In the genomic region with DNA sequence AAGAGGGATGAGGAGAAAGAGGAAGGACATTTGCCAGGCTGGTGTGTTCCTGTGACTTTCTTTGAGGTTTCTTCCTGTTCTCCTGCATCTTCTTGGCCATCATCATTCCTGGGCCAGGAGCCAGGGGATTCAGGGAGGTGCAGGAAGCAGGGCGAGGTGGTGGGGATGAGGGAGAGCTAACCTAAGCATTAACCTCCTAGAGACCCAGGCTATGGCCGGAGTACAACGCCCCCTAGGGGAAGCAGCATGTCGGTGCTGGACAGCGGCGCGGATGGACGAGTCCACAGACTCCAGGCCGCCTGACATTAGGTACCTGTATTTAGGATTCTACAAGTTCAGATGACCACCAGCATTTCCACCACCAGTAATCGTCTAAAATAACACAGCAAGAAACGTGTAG, we compare ENCODE assay signal across 16 mouse cellular contexts. TPM values are rescaled to one million over a fixed set of nuclear protein-coding genes. Genes with fewer than 3 reads are reported as not detected.
DNase-seq lines count a peak whose midpoint lies in the region; ATAC-seq lines count a peak whose summit lies in the region.
"Had no signal": no experiment of that assay in that cellular context is flagged by ENCODE, and none has a peak within 500 bp of the region (broad histone marks: within the 10 kb centered on the region; RNA-seq: fewer than 3 reads in every experiment).

No protein-coding gene starts in this region.

- no peaks in the 10 kb centered on the region for H3K27me3 ChIP-seq in kidney, embryonic 16.5 days (ENCODE audit: insufficient read depth, low read length)
- H3K27me3 ChIP-seq: embryonic facial prominence, embryonic 13.5 days; limb, embryonic 12.5 days; stomach, embryonic 15.5 days had no signal

- no peak overlapping the region for H3K4me3 ChIP-seq in kidney, embryonic 16.5 days (ENCODE audit: low read length)
- H3K4me3 ChIP-seq: embryonic facial prominence, embryonic 13.5 days; forebrain, embryonic 10.5 days; limb, embryonic 12.5 days; stomach, embryonic 15.5 days had no signal

- peak; percentile 23 to 40 for DNase-seq in cerebellum, postnatal 14 days
- DNase-seq in cerebellum, postnatal 4 days (ENCODE audit: low spot score in 2 of 2) = no peak
- DNase-seq in kidney, postnatal 25 days = peak; percentile 28 to 51
- DNase-seq in 3134 (ENCODE audit: extremely low read depth, insufficient read length, low spot score) (peak; percentile 37), R1 (ENCODE audit: low read depth, low spot score) (peak; percentile 61), adipocyte (ENCODE audit: low spot score) (no peak)
- DNase-seq: layer of hippocampus, postnatal 36 days; midbrain, embryonic 14.5 days; thymus, postnatal 4 days had no signal

- no peak overlapping the region for H3K4me2 ChIP-seq in kidney, embryonic 16.5 days (replicated peaks; ENCODE audit: low read depth, low read length)
- H3K4me2 ChIP-seq: embryonic facial prominence, embryonic 13.5 days; limb, embryonic 12.5 days; stomach, embryonic 15.5 days had no signal

- 82% methylated on average over 11 of the region's 11 CpGs for WGBS in kidney, embryonic 16.5 days

- H3K9me3 ChIP-seq in kidney, embryonic 16.5 days (ENCODE audit: low read length) = no peaks in the 10 kb centered on the region
- H3K9me3 ChIP-seq: embryonic facial prominence, embryonic 13.5 days; forebrain, embryonic 10.5 days; limb, embryonic 12.5 days; stomach, embryonic 15.5 days had no signal

- H3K9ac ChIP-seq in kidney, embryonic 16.5 days (replicated peaks; ENCODE audit: low read length) = no peak overlapping the region
- H3K9ac ChIP-seq: limb, embryonic 12.5 days; stomach, embryonic 15.5 days had no signal

- H3K4me1 ChIP-seq in kidney, embryonic 16.5 days (ENCODE audit: insufficient read depth, low read length) = peaks cover 37% of the 10 kb centered on the region

- no peak overlapping the region for H3K27ac ChIP-seq in kidney, embryonic 16.5 days (ENCODE audit: low read length)
- H3K27ac ChIP-seq: forebrain, embryonic 10.5 days; limb, embryonic 12.5 days; stomach, embryonic 15.5 days had no signal

- ATAC-seq in kidney, embryonic 16.5 days (ENCODE audit: low FRiP score, low TSS enrichment) = no peak

- peaks cover 6% of the 10 kb centered on the region; the same call in 1 of the 2 replicates for H3K36me3 ChIP-seq in kidney, embryonic 16.5 days (ENCODE audit: insufficient read depth, low read length)
- H3K36me3 ChIP-seq: stomach, embryonic 15.5 days had no signal

RNA-seq across cellular contexts. Expression of a gene that starts 6.1 kb away (rescaled TPM):
- polyA plus RNA-seq in kidney, embryonic 16.5 days (2015; fragmentation: Nextera tagmentation; extraction: Ambion mirVana) = 13.7 and 15.9 TPM in 2 replicates

RNA-seq across cellular contexts. Expression of a gene that starts 53.4 kb away (rescaled TPM):
- polyA plus RNA-seq in kidney, embryonic 16.5 days (2015; fragmentation: Nextera tagmentation; extraction: Ambion mirVana) = not detected in 2 replicates
- polyA plus RNA-seq: embryonic facial prominence, embryonic 13.5 days; forebrain, embryonic 10.5 days; limb, embryonic 12.5 days; lung, embryonic 16.5 days; midbrain, embryonic 14.5 days; neural tube, embryonic 11.5 days; stomach, embryonic 15.5 days had no signal

Comparison
In these comparisons a context has a peak if more than half of its experiments do, and no peak if none do; other contexts are left out.
1. DNase-seq: peak in cerebellum, postnatal 14 days (2 of 2), kidney, postnatal 25 days (2 of 2), 3134 (single experiment) and R1 (single experiment); none in cerebellum, postnatal 4 days (0 of 2) and adipocyte (single experiment).